Mouse (Mus musculus) liver, adult 2 months (tissue): Measurements from ENCODE around the gene Itgb1bp1.

Source experiments
- CTCF ChIP-seq: fragments of 200-500 bp; IDR thresholded peaks from 2 replicates; pipeline ENCODE4 v1.5.1; 2011; ENCODE audit warnings: low read depth, low read length, control low read depth
- POLR2A ChIP-seq: fragments of 200-500 bp; IDR thresholded peaks from 2 replicates; pipeline ENCODE4 v1.6.1; 2011; ENCODE audit warnings: low read length, control low read depth; ENCODE audit not compliant: insufficient read depth; ENCODE audit errors: extremely low read depth

DNA sequence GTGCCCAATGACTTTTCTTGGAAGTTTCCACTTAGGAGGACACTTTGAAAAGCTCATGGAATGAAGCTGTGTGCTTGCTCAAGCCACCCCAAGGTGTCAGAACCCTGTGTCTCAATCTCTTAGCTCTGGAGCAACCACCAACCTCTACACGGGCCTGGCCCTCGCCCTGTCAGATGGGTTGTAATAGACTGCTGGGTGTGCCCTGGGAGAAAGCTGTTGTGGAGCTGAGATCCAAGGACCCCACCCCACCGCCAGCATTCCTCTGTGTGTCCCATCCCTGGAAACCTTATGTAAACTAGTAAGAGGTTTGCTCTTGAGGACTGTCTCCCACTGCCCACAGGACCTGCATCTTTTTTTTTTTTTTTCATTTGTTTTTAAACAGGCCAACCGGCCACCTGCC is 62.2 kb downstream of the Itgb1bp1 start:
- TF ChIP-seq CTCF (no peak), POLR2A (no peak)
